Mouse (Mus musculus): ENCODE results near the gene 2810004N23Rik.
A peak's percentile ranks its signal among the peaks of the same experiment; 100 is the strongest.

Gene 2810004N23Rik

GRCm38 (mm10) chr8:124862321-124863162 lies at the start of gene 2810004N23Rik, which contains the start of gene Gnpat:
Gene 2810004N23Rik, minus strand, starts transcription at chr8:124863120.
Gene Gnpat, plus strand, starts transcription at chr8:124863033.
- peak; percentile 95 for DNase-seq (ENCODE audit: low spot score)

GRCm38 (mm10) chr8:124911938-124912872 lies 49.3 kb upstream of the 2810004N23Rik start:
- DNase-seq (ENCODE audit: low spot score), result no peak

DNA sequence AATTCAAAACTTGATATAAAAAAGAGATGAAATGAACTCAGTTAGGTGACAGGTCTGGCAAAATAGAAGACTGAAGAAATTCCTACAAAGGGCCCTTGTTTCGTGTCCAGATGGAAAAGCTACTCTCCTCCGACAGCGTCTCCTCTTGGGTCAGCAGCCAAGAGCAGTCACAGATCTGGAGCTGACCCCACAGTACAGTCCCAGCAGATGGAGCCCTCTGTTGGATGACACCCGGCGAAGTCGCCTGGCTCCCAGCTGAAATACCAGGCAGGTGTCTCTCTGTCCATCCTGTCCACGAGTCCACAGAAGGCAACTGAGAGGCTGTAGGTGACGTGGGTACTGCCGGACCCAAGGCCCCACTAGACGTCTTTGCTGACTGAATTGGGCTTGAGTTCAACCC lies 47.4 kb upstream of the 2810004N23Rik start:
- no peak for DNase-seq (ENCODE audit: low spot score)

DNA sequence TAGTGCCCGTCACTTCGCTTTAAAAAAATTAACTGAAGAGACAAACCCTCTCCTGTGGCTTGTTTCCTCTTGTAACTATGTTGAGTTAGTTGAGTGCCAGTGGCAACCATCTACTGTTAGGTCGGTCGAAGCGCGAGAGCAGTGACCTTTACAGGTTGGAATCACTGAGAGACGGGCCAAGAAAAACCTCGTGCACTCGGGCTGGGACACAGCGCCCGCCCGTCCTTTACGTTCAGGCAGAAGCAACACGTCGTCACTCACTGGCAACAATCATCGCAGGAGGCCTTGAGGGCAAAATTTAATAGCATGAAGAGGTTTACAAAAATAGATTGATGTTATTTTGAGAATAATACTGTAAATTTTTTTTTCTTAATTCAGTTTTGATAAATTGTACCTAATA lies 47.0 kb upstream of the 2810004N23Rik start:
- no peak for DNase-seq (ENCODE audit: low spot score)

GRCm38 (mm10) chr8:124905482-124905881 lies 42.6 kb upstream of the 2810004N23Rik start:
- DNase-seq (ENCODE audit: low spot score), result no peak

GRCm38 (mm10) chr8:124903198-124903597 lies 40.3 kb upstream of the 2810004N23Rik start:
- DNase-seq (ENCODE audit: low spot score), result no peak

- no peak for DNase-seq (ENCODE audit: low spot score)
Observed at GRCm38 (mm10) chr8:124898251-124898905, 35.5 kb upstream of the 2810004N23Rik start.

DNA sequence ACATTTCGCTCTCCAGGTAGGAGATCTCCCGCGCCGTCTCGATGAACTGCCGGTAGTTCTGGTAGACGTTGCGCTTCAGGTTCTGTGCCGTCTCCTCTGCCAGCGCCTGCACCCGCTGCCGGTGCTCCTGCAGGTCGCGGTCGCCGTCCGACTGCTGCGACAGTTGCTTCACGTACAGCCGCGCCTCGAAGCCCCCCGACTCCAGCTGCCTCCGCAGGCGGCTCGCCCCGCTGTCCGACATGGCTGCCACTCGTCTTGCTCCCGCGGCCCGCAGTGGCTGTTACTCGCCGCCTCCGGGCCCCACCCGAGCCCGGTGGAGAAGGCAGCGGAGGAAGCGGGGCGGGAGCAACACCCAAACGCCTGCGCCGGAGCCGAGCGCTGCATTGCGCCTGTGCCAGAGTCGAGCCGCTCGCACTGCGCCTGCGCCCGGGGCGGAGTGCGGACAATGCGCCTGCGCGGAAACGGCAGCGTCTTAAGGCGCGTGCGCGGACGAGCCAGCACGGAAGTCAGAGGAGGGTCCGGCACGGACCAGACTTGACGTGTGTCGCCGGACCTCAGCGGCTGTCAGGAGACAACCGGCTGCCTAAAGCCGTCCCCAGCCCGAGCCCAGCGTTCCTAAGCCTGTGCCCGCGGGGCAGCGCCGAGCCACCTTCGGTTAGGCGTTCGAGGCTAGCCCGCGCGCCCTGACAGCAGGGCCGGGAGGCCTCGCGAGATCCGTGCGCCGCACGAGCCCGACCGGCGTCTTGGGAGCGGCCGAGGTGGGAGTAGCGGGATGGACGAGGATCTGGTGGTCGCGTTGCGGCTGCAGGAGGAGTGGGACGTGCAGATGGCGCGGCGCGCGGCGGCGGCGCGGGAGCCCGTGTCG lies 34.7 kb upstream of the 2810004N23Rik start, which contains the start of the genes Exoc8 and Sprtn:
Gene Exoc8, minus strand, starts transcription at position 320 of the 865 bp plus-strand sequence.
Gene Sprtn, plus strand, starts transcription at position 501 of the 865 bp plus-strand sequence.
- peak; percentile 99 for DNase-seq (ENCODE audit: low spot score)

DNA sequence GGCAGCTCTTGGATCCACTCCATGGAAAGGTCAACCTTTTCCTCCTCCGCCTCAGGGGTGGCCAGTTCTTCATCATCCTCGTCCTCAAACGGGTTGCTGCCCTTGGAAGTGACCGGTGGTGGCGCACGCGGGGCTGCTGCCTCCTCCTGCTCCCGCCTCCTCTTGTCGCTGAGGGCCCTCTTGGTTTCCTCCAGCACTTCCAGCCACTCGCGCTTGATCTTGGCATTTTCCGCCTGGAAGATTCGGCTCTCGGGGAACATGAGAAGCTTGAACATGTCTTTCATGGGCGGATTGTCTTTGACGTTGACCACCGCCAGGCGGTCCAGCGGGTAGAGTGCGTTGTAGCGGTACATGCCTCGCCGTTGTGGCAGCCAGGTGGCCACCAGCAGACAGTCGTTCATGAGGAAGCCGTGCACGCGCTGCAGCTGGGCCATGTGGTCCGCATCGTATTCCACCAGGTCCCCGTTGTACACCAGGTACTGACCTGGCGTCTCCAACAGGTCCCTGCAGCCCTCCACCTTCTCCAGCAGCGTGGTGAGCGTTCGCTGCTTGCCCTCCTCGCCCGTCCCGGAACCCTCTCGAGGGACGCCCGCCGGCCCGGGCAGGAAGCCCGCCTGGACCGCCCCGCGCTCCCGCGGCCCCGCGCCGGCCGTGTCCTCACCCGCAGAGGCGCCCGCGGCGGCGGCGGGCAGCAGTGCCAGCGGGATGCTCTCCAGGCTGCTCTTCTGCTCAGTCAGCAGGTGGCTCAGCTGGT lies 33.9 kb upstream of the 2810004N23Rik start:
- peak; percentile 56 for DNase-seq (ENCODE audit: low spot score)

- DNase-seq (ENCODE audit: low spot score), result no peak
Observed at GRCm38 (mm10) chr8:124896010-124896631, 33.2 kb upstream of the 2810004N23Rik start.

DNA sequence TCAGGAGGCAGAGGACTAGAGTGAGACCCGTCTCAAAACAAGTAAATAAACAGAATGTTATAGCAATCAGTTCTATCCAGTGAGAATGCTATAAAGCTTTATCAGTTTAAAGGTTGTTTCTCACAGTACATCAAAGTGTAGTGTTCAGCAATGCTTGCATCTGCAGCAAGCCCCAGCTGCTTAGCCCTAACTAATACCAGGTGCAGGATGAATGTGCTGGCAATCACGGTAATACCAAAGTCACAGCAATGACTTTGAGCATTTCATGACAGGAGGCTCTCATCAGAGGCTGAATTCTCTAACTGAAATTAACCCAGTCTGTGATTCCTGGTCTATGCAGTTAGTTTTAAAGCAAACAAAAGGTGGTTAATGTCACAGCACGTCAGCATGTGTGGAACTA lies 29.7 kb upstream of the 2810004N23Rik start:
- no peak for DNase-seq (ENCODE audit: low spot score)

GRCm38 (mm10) chr8:124888385-124888784 lies 25.5 kb upstream of the 2810004N23Rik start:
- no peak for DNase-seq (ENCODE audit: low spot score)

DNA sequence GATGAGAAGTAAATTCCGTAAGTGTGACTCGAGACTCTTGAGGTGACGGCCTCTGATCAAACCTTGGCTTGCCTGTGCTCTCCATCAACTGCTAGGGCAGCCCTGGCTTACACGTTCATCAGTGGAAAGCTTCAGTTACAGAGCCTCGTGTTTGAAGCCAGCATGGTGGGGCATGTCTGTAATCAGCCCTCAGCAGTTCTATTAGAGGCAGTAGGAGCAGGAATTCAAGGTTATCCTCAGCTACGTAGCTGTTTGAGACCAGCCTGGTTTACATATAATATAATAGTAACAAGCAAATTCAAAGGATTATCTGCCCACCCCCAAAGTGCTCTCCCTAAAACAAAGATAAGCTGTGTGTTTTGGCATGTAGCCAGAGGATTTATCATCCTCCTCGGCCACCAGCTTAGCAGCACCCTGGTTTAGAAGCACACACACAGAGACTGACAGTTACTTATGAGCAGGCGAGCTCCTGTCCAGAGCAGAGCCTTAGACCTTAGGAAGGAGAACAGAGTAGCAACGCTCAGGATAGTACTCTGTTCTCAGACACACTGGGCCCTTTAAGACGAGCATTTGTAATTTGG lies 16.1 kb upstream of the 2810004N23Rik start:
- DNase-seq (ENCODE audit: low spot score), result no peak

DNA sequence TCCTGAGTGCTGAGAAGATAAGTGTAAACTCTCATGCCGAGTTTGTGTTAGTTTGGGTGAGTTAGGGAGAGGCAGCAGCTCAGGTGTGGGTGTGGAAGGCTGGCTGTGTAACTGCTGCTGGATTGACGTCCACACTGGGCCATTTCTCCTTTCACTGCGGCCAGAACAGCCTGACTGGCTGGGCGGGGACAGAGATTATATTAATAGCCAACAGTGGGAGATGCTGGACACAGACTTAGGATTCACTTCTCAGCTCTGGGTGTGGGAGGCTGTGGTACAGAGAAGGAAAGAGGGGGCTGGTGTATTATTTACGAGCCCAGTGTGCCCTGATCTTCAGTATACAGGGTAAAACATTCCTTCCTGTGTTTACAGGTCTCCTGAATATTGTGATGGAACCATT lies 15.2 kb upstream of the 2810004N23Rik start:
- DNase-seq (ENCODE audit: low spot score), result no peak

DNA sequence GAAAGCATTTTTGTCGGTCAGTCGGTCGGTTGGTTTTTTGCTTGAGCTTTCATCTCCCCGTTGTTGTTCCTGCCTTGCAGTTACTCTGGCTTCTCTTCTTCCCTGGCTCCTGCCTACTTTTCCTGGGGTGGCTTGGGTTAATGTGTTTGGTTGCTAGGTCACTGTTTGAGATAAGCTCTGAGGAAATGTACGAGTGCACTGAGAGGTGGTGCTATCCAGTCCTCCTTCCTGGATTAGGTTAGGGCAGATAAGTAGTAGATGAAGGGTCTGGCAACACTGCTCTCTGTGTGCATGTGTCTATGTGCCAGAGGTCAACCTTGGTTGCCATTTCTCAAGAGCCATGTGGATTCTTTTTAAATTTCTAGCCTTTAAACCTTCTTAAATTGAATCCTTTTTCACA lies 9.8 kb upstream of the 2810004N23Rik start:
- no peak for DNase-seq (ENCODE audit: low spot score)

- no peak for DNase-seq (ENCODE audit: low spot score)
Observed at GRCm38 (mm10) chr8:124872081-124872480, 9.2 kb upstream of the 2810004N23Rik start.

DNA sequence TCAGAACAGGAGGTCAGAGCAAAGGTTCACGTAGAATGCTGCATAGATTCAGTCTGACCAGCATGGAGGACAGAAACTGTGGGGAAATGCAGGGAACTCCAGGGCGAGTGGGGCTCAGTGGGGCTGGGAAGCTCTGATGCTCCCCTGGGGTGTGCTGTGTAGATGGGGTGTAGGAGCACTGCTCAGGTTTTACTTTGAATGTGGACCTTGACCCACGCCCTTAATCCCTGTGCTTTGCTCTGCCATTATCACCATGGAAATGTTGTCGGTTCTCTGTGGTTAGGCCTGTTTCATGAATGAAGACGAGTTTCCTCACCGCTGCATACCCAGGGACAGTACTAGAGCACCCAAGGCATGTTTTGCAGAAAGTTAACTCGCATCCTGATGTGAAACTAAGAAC lies 8.6 kb upstream of the 2810004N23Rik start:
- no peak for DNase-seq (ENCODE audit: low spot score)

GRCm38 (mm10) chr8:124869708-124870107 lies 6.8 kb upstream of the 2810004N23Rik start:
- no peak for DNase-seq (ENCODE audit: low spot score)

GRCm38 (mm10) chr8:124867126-124867525 lies 4.2 kb upstream of the 2810004N23Rik start:
- no peak for DNase-seq (ENCODE audit: low spot score)
